Mouse (Mus musculus): ENCODE measurements around the gene Oaf.

Gene Oaf

DNA sequence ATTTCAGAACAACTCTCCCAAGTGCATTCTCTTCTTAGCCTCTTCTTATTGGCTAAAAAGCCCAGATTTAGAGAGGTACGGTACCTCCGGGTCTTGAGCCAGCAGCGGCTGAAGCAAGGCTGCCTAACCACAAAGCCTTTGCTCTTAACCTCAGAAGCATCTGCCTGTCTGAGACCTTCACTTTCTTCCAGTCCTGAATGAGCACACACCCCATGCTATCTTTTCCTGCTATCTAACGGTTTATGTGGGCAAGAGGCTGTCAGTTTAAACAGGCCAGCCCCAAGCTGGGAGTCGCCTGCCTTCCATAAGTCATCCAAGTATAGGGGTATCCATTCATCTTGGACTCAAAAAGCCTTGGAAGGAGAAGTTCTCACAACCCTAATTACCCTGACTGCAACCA lies 2.7 kb upstream of the Oaf start:
- no peak for DNase-seq

DNA sequence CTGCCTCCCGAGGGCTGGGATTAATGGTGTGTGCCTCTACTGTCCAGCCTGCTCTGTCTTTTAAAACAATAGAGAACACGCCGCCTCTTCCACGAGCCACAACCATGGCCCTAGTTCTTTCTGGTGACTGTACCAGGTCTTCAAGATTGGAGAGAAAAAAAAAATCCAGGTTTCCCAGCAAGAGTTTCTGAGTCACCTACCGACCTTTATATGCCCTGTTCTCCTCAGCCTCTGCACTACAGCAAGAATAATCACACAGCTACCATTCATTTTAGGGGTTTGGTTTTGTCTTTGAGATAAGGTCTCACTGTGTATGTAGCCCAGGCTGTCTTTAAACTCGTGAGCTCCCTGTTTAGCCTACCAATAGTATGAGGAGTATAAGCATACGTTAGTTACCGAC lies 2.3 kb upstream of the Oaf start:
- no peak for DNase-seq

GRCm38 (mm10) chr9:43241291-43241690 lies 1.6 kb upstream of the Oaf start:
- DNase-seq: no peak

DNA sequence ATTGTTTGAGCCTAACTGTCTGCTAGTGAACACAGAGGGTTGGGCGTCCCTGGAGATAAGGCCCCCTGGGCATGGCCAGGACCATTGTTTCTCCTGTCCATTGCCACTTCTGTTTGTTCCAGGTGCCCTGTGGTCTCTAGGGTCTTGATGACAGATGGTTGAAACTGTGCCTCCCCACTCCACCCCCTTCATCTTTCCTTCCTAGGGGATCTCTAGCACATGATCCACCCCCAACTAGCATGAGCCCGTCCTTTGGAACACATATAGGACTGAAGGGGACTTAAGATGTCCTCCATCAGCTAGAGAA lies 836 bp upstream of the Oaf start:
- no peak for DNase-seq

GRCm38 (mm10) chr9:43238631-43239545 lies 823 bp downstream of the Oaf start:
- DNase-seq: peak; percentile 57

DNA sequence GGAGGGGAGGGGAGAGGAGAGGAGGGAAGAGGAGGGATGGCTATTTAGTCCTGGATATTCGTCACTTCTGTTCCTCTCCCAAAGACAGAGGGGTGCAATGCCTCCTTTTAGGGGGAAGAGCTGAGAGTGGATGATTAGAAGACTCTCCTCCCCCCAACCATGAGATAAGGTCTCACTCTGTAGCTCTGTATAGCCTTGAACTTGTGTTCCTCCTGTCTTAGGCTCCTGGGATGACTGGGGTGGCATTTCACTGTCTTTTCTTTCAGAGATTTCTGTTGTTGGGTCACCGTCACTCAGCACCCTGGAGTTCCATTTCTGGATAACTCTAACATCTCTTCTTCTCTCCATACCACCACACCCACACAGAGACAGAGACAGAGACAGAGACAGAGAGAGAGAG lies 1.5 kb downstream of the Oaf start:
- no peak for DNase-seq

DNA sequence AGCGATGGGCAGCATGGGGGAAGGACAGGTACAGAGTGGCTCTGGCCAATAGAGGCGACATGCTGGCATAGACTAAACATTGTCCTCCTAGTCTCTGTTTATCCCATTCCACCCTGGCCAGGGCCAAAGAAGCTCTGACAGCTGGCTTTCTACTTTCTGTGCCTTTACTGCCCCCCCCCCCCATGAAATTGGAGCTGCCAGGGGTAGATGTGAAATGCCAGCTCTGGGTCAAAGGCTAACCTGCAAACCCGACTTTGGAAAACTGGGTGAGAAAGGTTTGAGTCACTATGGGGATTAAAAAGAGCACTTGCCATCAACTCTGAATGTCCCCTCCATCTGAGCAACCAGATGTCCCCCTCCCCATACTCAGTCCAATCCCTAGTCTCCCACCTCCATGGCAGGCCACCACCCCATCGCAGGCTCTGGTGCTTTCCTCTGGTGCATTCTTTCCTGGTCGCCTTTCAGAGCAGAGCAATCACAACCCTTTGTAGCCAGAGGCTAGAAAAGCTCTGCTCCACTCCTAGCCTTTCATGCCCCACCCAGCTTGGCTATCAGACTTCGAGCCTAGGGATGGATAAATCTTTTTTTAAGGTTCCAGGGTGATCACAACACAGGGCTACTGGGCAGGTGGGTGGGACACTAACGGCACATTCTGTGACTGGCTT lies 2.5 kb downstream of the Oaf start:
- DNase-seq: no peak

DNA sequence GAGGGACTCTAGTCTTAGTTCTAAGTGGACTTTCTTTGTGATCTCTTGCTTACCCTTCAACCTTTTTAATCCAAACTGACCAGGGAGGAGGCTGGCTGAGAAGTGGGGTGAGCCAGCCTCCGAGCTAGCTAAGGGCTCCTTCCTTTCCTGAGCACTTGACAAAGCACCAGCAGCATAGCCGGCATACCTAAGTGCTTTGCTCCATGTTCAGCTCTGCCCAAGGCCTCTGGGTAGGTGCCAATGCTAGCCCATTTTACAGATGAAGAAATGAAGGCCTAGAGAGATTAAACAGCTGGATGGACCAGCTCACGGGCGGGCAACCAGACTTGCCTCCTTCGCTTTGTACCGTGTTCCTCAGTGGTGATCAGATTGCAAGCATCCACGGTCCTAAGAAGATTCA lies 3.1 kb downstream of the Oaf start:
- DNase-seq: no peak

DNA sequence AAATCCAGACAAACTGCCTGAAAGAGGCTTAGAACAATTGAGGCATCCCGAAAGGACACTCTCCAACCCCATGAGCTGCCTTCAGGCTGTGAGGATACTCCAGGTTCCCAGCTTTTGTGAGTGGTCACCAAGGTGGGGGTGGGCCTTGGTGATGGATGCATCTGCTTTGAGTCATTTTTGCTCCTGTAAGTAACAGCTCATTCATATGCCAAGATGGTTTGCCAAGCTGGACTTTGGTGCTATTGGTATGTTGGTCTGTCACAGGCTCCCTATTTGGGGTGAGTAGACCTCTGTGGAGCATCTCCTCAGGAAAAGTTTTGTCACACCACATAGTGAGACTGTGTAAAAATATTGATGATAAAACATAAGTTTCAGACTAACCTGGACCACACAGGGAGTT lies 3.6 kb downstream of the Oaf start:
- no peak for DNase-seq

DNA sequence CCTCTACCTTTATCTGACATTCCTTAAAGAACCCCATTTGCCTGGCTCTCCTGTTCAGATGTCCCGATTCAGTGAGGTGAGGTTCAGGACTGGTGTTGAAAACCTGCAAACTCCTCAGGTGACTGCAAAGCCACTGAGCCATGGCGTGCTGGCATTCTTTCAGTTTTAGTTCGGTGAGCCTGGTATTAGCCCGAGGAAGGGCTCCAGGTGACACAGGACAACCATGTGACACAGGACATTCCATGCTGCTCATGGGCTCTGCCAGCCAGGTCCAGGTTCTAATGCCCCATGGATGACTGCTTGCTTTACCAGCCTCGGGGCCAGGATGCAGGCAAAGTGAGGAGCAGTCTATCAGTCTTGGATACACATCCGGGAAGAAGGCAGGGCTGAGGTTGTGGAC lies 4.4 kb downstream of the Oaf start:
- DNase-seq: peak; percentile 66

DNA sequence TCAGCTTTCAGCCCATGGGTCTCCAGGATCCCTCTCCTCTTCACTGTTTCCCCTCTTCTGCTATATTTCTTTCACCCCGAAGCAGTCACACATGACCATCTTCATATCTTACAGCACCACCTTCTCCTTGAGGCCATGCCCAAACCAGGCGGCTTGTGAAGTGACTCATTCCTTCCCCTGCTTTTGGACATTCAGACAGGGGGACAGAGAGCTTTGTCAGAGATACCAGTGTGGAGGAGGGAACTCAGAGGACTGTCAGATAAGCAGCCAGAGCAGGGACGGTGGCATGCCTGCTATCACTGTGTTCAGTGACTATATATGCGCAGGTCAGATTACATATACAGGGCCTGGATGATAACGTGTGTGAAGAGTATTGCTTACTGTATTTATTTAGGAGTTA lies 5.2 kb downstream of the Oaf start:
- no peak for DNase-seq

- no peak for DNase-seq
Measured at GRCm38 (mm10) chr9:43233515-43233914, 6.2 kb downstream of the Oaf start.

DNA sequence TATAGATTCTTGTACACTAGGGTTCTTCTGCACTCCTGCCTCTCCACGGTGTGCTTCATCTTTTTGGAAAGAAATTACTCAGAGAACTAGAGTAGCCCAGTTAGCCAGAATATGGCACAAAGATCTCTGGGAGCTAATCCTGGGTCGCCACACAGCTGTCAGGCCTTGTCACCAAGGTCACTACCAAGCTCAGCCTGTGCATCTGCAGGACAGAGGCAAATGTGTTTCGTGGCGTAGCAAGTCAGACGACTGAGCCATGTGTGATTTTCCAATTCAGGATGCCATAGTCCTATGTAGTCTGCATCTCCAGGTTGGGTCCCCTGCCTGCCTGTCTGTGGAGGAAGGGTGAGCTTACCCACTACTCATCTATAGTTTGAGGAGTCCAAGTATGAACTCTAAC lies 6.7 kb downstream of the Oaf start:
- DNase-seq: no peak

GRCm38 (mm10) chr9:43232286-43232685 lies 7.4 kb downstream of the Oaf start:
- DNase-seq: no peak

- DNase-seq: peak; percentile 62
Measured at GRCm38 (mm10) chr9:43231805-43232204, 7.9 kb downstream of the Oaf start.

- DNase-seq: peak; percentile 83
Measured at GRCm38 (mm10) chr9:43230886-43231285, 8.8 kb downstream of the Oaf start.

DNA sequence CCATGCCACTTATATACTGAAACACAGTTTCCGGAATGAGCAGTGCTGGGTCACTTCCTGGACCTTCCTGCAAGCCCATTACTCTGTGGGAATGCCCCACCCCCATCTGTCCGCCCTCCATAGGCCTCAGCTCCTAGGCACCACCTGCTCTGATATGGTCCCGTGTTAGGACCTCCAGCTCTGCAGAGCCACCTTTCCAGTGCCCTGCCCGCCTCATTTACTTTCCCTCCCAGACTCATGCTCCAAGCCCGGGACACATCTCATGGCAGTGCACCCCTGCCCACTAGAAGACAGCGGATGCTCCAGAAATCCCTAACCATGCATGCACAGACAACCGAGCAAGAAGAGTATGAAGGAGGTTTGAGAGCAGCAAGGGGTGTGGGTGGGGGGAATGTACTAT lies 9.7 kb downstream of the Oaf start:
- DNase-seq: no peak

DNA sequence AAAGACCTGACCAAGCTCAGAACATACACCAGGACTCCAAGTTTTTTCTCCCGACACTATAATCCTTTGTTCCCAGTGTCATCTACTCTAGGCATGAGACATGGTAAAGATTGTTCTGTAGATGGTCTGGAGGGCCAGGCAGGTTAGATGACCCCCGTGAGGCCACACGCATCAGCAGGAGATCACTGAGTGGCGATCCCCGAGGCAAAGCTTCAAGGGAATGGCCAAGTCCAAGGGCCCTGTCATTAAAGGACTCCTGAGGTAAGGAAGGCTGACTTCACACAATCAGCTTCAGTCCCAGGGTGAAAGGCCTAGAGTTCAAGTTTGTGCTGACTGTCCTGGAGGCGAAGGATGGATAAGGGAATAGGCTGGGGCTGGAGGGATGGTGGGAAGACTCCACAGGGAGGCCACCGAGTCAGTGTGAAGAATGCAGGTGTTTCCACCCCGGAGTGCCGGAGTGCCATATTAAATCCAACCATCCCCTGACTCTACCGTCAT lies 10.3 kb downstream of the Oaf start:
- DNase-seq: no peak

- no peak for DNase-seq
Measured at GRCm38 (mm10) chr9:43228745-43229144, 11.0 kb downstream of the Oaf start.

DNA sequence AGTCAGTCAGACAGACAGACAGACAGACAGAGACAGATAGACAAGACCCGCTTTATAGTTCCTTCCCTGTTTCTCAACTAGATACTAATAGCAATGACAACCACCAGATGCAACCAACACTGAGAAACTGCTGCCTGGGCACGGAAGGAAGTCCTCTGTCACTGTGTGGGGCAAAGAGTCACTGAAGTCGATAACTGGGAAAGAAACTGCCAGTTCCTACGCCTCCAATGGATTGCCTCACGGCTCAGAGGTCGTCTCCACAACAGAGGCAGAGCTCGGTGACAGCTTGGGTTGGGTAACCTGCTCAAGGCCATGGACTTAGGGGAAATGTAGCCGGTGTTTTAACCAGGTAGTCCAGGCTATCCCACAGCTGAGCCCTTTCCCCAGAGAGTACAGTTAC lies 12.1 kb downstream of the Oaf start:
- DNase-seq: no peak

DNA sequence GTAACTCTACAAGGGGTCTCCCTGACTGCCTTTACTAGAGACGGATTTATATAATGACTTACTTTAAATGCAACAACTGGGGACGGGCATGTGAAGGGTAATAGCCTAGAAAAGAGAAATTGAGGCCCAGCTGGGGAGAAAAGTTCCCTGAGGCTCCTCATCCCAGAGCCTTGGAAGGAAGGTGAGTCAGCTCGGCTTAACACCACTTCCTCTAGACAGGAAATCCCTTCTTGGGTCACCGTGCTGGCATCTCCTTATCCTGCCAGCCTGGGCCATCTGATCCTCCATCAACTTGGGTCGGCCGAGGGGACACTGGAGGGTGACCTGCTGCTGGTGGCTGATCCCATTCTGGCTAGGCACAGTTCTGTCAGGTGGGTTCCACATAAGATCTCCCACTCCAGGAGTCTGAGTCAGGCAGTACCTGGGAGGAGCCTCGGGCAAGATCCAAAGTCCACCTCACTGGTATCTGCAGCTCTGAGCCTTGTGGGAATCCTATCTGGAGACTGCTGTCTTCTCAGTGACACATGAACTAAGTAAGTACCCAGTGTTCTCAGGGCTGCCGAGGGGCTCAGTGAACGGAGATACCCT lies 13.0 kb downstream of the Oaf start:
- peak; percentile 65 for DNase-seq

DNA sequence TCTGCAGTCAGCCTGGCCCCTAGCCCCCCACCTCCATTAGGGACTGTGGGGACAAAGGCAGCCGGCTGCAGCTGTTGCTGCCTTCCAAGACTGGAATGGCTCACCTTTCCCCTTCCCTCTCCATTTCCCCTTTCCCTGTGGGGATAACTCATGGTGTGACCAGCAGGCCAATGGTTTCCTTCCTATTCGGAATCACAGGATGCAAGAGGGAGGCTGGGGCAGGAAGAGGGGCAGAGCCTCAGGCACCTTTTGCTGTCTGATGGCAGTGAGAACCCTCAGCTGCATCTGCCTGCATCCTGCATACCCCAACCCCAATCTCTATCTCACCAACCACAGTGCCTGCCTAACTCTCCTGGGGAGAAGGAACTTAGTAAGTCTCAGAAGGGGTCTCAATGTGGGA lies 14.2 kb downstream of the Oaf start:
- no peak for DNase-seq

- no peak for DNase-seq
Measured at GRCm38 (mm10) chr9:43224771-43225355, 14.8 kb downstream of the Oaf start.

DNA sequence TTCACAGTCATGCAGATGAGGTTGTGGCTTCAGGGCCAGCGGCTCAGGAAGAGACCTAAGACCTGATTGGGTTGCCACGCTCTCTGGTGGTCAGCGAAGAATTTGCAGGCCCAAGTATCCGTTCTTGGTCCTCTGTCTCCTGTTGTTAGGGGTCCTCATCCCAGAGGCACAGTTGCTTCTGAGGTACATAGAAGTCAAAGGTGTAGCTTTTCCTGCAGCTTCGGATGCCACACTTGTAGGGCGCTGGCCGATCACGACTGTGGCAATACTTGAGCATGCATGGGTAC lies 17.3 kb downstream of the Oaf start:
- no peak for DNase-seq
